Mouse (Mus musculus) C2C12 (cell line): Measurements from ENCODE around the gene Pip4k2c. TPM values are rescaled to one million over a fixed set of nuclear protein-coding genes. Genes with fewer than 3 reads are reported as not detected.

Experiments
- H3K27me3 ChIP-seq: one replicate; pipeline ENCODE4 v1.6.1; 2011; ENCODE audit not compliant: control insufficient read depth, insufficient read depth, insufficient read length
- H3K36me3 ChIP-seq: one replicate; pipeline ENCODE4 v1.6.1; 2011; ENCODE audit not compliant: control insufficient read depth, insufficient read depth
- H3K4me3 ChIP-seq: one replicate; pipeline ENCODE4 v1.5.1; 2011; ENCODE audit warnings: mild to moderate bottlenecking, control low read depth; ENCODE audit not compliant: poor library complexity, insufficient read depth, severe bottlenecking
- H3K79me2 ChIP-seq: one replicate; pipeline ENCODE4 v1.6.1; 2011; ENCODE audit not compliant: control insufficient read depth, insufficient read depth
- H3K79me3 ChIP-seq: one replicate; pipeline ENCODE4 v1.6.1; 2011; ENCODE audit warnings: low read depth, control low read depth
- H3ac ChIP-seq: one replicate; pipeline ENCODE3; 2011; ENCODE audit warnings: low read depth; ENCODE audit not compliant: control insufficient read depth, insufficient read length
- CEBPB ChIP-seq: IDR thresholded peaks from one replicate; pipeline ENCODE4 v1.6.1; 2011; ENCODE audit warnings: low read depth, mild to moderate bottlenecking, control low read depth, moderate library complexity
- CTCF ChIP-seq: IDR thresholded peaks from one replicate; pipeline ENCODE4 v1.5.1; 2011; ENCODE audit not compliant: control insufficient read depth, insufficient read depth, insufficient read length
- FOSL1 ChIP-seq: IDR thresholded peaks from one replicate; pipeline ENCODE4 v1.8.0; 2011; ENCODE audit warnings: mild to moderate bottlenecking, low read length; ENCODE audit not compliant: poor library complexity, insufficient read depth, severe bottlenecking
- MAX ChIP-seq: IDR thresholded peaks from one replicate; pipeline ENCODE4 v1.6.1; 2011; ENCODE audit warnings: mild to moderate bottlenecking, control low read depth
- MYOD1 ChIP-seq: IDR thresholded peaks from one replicate; pipeline ENCODE4 v1.6.1; 2011; ENCODE audit warnings: low read depth; ENCODE audit not compliant: control insufficient read depth, insufficient read length
- MYOG ChIP-seq: IDR thresholded peaks from one replicate; pipeline ENCODE4 v1.6.1; 2011; ENCODE audit not compliant: control insufficient read depth, insufficient read length; ENCODE audit errors: extremely low read depth
- USF1 ChIP-seq: IDR thresholded peaks from one replicate; pipeline ENCODE4 v1.6.1; 2011; ENCODE audit warnings: low read depth, mild to moderate bottlenecking, control low read depth, moderate library complexity
- polyA plus RNA-seq: library from polyadenylated mRNA; unstranded; fragments of >200 nt; fragmentation: generic; extraction: Trizol; gene quantifications from one replicate; pipeline ENCODE4 v1.2.1, GENCODE M21; 2012; ENCODE audit warnings: missing spikeins

Gene Pip4k2c
- polyA plus RNA-seq, 1 experiment: 25.8 TPM

GRCm38 (mm10) chr10:127171631-127172200, 39.7 kb downstream of the Pip4k2c start:
- no peak for TF ChIP-seq MAX
- no peak for TF ChIP-seq FOSL1
- no peak for TF ChIP-seq CEBPB
- TF ChIP-seq CTCF: no peak
- no peak for TF ChIP-seq MYOD1
- TF ChIP-seq MYOG: no peak
- TF ChIP-seq USF1: no peak
- no peak overlapping the region for H3ac ChIP-seq
- no peaks in the 10 kb centered on the region for H3K27me3 ChIP-seq
- no peaks in the 10 kb centered on the region for H3K79me3 ChIP-seq
- H3K79me2 ChIP-seq: no peaks in the 10 kb centered on the region
- no peak overlapping the region for H3K4me3 ChIP-seq
- no peaks in the 10 kb centered on the region for H3K36me3 ChIP-seq

GRCm38 (mm10) chr10:127170837-127171272, 40.5 kb downstream of the Pip4k2c start:
- H3K79me3 ChIP-seq: no peaks in the 10 kb centered on the region
- no peaks in the 10 kb centered on the region for H3K79me2 ChIP-seq
- no peaks in the 10 kb centered on the region for H3K27me3 ChIP-seq
- H3ac ChIP-seq: peak overlapping the region; percentile 31
- peak; percentile 91 for TF ChIP-seq CTCF
- TF ChIP-seq MYOG: no peak
- no peaks in the 10 kb centered on the region for H3K36me3 ChIP-seq
- H3K4me3 ChIP-seq: no peak overlapping the region

GRCm38 (mm10) chr10:127170002-127170401, 41.4 kb downstream of the Pip4k2c start:
- Histone ChIP-seq H3K79me2 (no peaks in the 10 kb centered on the region), H3K27me3 (no peaks in the 10 kb centered on the region), H3ac (no peak overlapping the region), H3K4me3 (no peak overlapping the region), H3K79me3 (no peaks in the 10 kb centered on the region), H3K36me3 (no peaks in the 10 kb centered on the region)
- TF ChIP-seq CTCF: no peak
- no peak for TF ChIP-seq CEBPB
- TF ChIP-seq USF1: no peak
- TF ChIP-seq MYOG: no peak
- no peak for TF ChIP-seq MAX
- no peak for TF ChIP-seq MYOD1

- no peaks in the 10 kb centered on the region for H3K27me3 ChIP-seq
- no peak for TF ChIP-seq MAX
- TF ChIP-seq CEBPB: no peak
- TF ChIP-seq FOSL1: no peak
- no peak for TF ChIP-seq CTCF
- TF ChIP-seq MYOG: no peak
- no peak for TF ChIP-seq MYOD1
- TF ChIP-seq USF1: no peak
Observed at GRCm38 (mm10) chr10:127167614-127168192, 43.7 kb downstream of the Pip4k2c start.

GRCm38 (mm10) chr10:127166771-127167613, 44.4 kb downstream of the Pip4k2c start:
- H3K79me3 ChIP-seq: no peaks in the 10 kb centered on the region
- H3ac ChIP-seq: no peak overlapping the region
- H3K36me3 ChIP-seq: no peaks in the 10 kb centered on the region
- H3K79me2 ChIP-seq: no peaks in the 10 kb centered on the region
- no peaks in the 10 kb centered on the region for H3K27me3 ChIP-seq
- no peak overlapping the region for H3K4me3 ChIP-seq
- TF ChIP-seq MYOG (no peak), MAX (no peak), CTCF (no peak), MYOD1 (no peak), USF1 (no peak), FOSL1 (no peak), CEBPB (no peak)

More at GRCm38 (mm10) chr10:127167614-127168192, 43.7 kb downstream of the Pip4k2c start:
- no peak overlapping the region for H3K4me3 ChIP-seq
- H3ac ChIP-seq: no peak overlapping the region
- no peaks in the 10 kb centered on the region for H3K36me3 ChIP-seq
- H3K79me3 ChIP-seq: no peaks in the 10 kb centered on the region
- no peaks in the 10 kb centered on the region for H3K79me2 ChIP-seq
